Mouse (Mus musculus): Measurements from ENCODE around the gene Golga5.
A peak's percentile ranks its signal among the peaks of the same experiment; 100 is the strongest.
"Not testable (repeated sequence)": the region's sequence is repeated elsewhere in the genome, so short reads cannot be mapped to it uniquely, and the experiment has no call there.

The Golga5 gene

GRCm38 (mm10) chr12:102445436-102445835 lies 23.5 kb upstream of the Golga5 start:
- no peak for DNase-seq (ENCODE audit: low spot score)

DNA sequence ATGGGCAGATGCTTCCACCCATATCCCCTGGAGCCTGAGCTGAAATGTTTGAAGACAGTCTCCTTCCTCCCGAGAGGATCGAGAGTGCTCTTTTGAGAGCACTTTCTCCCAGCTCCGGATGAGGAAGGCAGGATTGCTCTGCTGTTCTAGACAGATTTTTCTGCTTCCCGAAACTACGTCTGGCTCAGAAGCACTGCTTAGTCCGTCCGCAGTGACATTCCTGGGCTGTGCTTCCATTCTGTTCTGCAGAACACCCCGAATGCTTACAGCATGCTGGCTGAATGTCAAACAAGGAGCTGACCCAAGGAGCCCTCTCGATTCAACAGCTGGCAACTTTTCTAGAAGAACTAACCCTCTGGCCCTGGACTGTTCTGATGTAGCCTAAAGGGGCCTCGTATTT lies 18.5 kb upstream of the Golga5 start:
- no peak for DNase-seq (ENCODE audit: low spot score)

GRCm38 (mm10) chr12:102451126-102451851 lies 17.6 kb upstream of the Golga5 start:
- no peak for DNase-seq (ENCODE audit: low spot score)

GRCm38 (mm10) chr12:102453581-102453980 lies 15.4 kb upstream of the Golga5 start:
- no peak for DNase-seq (ENCODE audit: low spot score)

DNA sequence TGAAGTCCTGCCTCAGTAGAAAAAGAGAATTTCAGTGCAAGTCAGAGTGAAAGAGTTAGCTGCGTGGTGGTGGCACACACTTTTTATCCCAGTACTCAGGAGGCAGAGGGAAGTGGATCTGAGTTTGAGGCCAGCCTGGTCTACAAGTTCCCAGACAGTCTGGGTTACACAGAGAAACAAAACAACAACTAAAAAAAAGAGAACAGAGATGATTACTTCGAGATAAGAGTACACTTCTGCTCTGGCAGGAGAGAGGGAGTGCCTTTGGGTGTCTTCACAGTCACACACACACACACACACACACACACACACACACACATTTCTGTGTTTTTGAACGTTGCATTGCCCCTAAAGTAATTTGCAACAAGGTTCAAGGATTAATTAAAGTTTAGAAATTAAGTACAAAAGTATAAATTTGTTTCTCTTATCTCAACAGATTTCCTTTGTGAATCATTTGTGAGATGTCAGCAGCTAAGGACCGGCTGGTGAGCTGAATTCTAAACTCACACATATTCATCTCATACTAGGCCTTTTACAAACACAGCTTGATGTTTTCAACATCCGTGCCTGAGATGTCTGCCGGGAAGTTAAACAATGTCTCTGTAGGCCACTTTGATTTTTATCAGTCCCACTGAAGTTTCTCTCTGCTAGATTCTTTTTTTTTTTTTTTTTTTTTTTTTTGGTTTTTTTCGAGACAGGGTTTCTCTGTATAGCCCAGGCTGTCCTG lies 12.3 kb upstream of the Golga5 start:
- no peak for DNase-seq (ENCODE audit: low spot score)

DNA sequence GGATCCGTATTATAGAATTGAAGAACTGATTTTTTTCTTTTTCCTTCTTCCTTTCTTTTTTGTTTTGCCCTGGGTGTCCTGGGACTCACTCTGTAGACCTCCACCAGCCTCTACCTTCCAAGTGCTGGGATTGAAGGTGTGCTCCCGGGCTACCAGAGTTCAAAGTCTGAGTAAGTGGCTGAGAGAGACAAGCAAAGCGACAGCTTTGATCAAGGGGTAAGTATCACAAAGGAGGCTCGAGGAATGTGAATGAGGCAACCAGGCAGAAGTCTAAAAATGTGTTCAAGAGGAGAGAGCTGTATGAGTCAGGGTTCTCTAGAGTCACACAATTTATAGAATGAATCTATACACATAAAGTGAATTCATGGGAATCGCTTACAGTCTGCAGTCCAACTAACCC lies 8.9 kb upstream of the Golga5 start:
- DNase-seq (ENCODE audit: low spot score), result no peak

- DNase-seq (ENCODE audit: low spot score), result peak; percentile 33
Measured at GRCm38 (mm10) chr12:102461177-102461576, 7.8 kb upstream of the Golga5 start.

GRCm38 (mm10) chr12:102464650-102465049 lies 4.3 kb upstream of the Golga5 start:
- DNase-seq (ENCODE audit: low spot score), result peak; percentile 16

DNA sequence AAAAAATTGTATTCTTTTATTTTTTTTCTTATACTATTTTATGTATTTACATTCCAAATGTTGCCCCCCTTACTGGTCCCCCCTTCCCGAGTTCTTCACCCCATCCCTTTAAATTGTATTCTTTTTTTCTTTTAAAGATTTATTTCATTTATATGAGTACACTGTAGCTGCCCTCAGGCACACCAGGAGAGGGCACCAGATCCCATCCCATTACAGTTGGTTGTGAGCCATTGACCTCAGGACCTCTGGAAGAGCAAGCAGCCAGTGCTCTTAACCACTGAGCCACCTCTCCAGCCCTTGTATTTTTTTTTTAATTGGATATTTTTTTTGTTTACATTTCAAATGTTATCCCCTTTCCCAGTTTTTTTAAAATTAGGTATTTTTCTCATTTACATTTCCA lies 799 bp upstream of the Golga5 start:
- DNase-seq (ENCODE audit: low spot score), result peak; percentile 26

- DNase-seq (ENCODE audit: low spot score), result no peak
Measured at GRCm38 (mm10) chr12:102474411-102474810, 5.5 kb downstream of the Golga5 start.

GRCm38 (mm10) chr12:102480481-102480880 lies 11.5 kb downstream of the Golga5 start:
- no peak for DNase-seq (ENCODE audit: low spot score)

- no peak for DNase-seq (ENCODE audit: low spot score)
Measured at GRCm38 (mm10) chr12:102484946-102485345, 16.0 kb downstream of the Golga5 start.

DNA sequence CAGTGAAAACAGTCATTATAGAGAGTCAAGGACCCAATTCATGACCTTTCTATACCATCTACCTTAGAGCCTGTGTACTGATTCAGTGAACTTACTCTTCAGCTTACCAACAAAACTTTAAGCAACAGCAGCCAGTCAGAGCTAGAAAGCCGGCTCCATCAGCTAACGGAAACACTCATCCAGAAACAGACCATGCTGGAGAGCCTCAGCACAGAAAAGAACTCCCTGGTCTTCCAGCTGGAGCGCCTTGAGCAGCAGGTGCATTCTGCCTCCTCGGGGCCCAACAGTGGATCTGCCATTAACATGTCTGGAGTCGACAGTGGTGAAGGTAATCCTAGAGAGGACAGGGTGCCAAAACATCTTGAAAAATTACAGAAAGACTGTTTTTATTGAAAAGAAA lies 23.0 kb downstream of the Golga5 start:
- no peak for DNase-seq (ENCODE audit: low spot score)

DNA sequence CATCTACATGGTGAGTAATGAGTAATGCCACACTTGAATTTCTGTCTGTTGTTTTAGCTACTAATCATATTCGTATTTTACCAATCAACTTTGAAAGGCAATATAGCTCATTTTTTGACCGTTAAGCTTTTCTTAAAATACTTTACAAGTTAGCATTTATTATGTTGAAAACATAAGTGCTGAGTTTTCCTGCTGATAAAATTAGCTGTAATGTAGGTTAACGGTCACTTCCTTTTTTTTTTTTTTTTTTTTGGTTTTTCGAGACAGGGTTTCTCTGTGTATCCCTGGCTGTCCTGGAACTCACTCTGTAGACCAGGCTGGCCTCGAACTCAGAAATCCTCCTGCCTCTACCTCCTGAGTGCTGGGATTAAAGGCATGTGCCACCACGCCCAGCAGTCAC lies 26.8 kb downstream of the Golga5 start:
- not testable (repeated sequence) for DNase-seq (ENCODE audit: low spot score)

DNA sequence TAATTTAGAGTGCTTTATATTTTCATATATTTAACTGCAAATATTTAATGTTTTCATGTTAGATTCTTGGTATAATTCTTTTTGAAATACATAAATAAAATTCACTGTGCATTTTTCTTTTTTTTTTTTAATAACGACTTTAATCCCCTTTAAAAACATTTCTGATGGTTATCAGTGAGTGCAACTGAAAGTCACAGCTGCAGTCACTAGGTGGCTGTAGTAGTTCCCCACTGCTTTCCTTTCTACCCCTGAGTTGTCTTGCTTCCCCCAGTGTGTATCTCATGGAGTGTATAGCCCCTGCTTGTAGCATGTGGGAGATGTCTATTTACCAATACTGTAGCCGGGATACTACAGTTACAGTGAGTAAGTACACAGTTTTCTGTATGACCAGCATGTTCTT lies 29.0 kb downstream of the Golga5 start:
- DNase-seq (ENCODE audit: low spot score), result no peak

DNA sequence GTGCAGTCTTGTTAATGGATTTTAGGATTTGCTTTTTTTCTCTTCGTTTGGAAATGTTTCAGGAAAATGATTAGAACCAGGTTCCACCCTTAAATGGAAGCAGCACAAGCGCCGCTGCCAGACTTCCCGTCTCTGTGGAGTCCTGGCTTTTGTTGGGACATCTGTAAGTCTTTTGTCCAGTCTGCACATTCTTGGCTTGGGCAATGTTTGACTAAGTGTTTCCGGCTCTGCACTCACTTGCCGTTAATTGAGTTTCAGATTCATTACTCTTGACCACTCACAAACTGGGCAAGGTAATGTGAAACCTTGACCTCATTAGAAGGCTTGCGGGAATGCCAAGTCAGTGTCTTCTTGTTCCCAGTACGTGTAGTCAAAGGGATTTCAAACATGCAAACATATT lies 29.8 kb downstream of the Golga5 start:
- DNase-seq (ENCODE audit: low spot score), result peak; percentile 57

GRCm38 (mm10) chr12:102499210-102499609 lies 30.3 kb downstream of the Golga5 start:
- no peak for DNase-seq (ENCODE audit: low spot score)

GRCm38 (mm10) chr12:102499723-102500122 lies 30.8 kb downstream of the Golga5 start:
- peak; percentile 49 for DNase-seq (ENCODE audit: low spot score)

- DNase-seq (ENCODE audit: low spot score), result no peak
Measured at GRCm38 (mm10) chr12:102501038-102501437, 32.1 kb downstream of the Golga5 start.

- no peak for DNase-seq (ENCODE audit: low spot score)
Measured at GRCm38 (mm10) chr12:102501848-102502595, 33.1 kb downstream of the Golga5 start.

- no peak for DNase-seq (ENCODE audit: low spot score)
Measured at GRCm38 (mm10) chr12:102505131-102505713, 36.3 kb downstream of the Golga5 start.

DNA sequence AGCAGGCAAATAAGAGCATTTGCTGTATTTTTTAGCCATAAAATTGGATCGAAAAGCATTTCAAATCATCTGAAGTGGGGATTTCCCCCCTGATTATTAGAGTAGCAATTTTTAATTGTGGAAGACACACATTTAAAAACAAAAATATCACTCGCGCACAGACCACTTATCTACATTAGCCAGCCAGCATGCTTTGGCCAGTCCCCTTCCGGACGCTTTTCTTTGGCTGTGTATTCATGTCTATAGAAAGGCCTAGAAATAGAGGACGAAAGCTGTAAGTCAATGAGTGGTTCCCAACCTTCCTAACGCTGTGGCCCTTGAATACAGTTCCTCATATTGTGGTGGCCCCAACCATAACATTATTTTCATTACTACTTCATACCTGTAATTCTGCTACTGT lies 37.0 kb downstream of the Golga5 start:
- no peak for DNase-seq (ENCODE audit: low spot score)

GRCm38 (mm10) chr12:102511363-102511762 lies 42.4 kb downstream of the Golga5 start:
- DNase-seq (ENCODE audit: low spot score), result no peak

Data from embryo, embryonic 10.5 days (tissue).